8 mouse cellular contexts compared by ENCODE assay signal in the genomic region with DNA sequence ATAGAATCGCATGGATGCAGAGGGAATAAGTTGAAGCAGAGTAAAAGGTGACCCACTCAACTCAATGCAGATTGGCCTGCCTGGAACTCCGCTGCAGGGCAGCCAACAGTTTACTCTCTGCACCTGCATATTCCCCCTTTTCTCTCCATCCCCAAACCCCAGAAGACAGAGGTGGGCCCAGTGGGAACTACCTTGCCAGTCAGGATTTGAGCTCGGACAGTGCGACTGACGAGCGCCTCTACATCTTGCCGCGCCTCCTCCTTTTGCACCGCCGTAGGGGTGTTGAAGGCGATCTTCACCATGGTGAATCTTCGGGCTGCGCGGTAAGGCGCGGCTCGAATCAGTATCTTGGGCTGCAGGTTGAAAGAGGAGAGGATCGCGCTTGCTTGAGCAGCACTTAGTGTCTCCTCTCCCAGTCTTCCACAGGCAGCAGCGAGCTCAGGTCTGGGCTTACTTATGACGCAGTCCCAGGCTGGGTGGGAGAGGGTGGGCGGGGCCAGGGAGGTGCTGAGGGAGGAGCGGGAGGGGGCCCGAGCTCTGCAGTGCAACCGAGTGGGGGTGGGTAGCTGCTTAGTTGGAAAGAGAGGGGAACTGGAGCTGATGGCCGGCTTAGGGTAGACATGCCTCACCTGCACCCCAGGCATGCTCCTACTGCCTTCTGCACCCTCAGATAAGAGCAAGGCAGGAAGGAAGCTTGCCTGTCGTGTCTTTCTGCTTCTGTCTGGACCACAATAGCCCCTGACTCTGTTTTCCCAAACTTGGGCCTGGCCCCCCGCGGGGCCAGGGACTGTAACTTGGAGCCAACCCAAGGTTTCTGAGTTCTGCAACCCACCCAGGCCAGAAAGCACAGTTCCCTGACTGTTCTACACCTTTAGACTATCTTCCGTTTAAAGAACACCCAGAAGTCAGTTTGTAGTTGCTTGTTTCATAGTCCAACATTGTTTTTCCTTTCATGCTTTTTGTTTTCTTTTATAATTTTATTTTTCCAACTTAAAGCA. TPM values are rescaled to one million over a fixed set of nuclear protein-coding genes. Genes with fewer than 3 reads are reported as not detected.
DNase-seq lines count a peak whose midpoint lies in the region; ATAC-seq and TF ChIP-seq lines count a peak whose summit lies in the region.

TSS of gene Itm2a (minus strand) at position 462 of the 998 bp plus-strand sequence.

- peak within 1 kb of the TSS; percentile 46 for H3K4me2 ChIP-seq in embryonic facial prominence, embryonic 12.5 days (replicated peaks)
- H3K4me2 ChIP-seq in liver, embryonic 13.5 days, result peak within 1 kb of the TSS; percentile 64
- H3K4me2 ChIP-seq in neural tube, embryonic 11.5 days (ENCODE audit: low read depth), result peak within 1 kb of the TSS; percentile 60

- DNase-seq in spleen, postnatal 10 days (ENCODE audit: low spot score in 2 of 2), result peak; percentile 9 to 14
- no peak for DNase-seq in spleen, adult 12 weeks (ENCODE audit: low spot score)
- DNase-seq in heart, adult 9 months (ENCODE audit: low spot score in 2 of 2), result peak; percentile 4 to 7
- peak; percentile 38 for DNase-seq in kidney, postnatal 10 days
- DNase-seq in liver, embryonic 13.5 days, result no peak
- DNase-seq in neural tube, embryonic 11.5 days (ENCODE audit: low spot score), result peak; percentile 62
- peak; percentile 38 for DNase-seq in thymus, adult 2 months

- no peak for TF ChIP-seq POLR2A in thymus, adult 2 months (IDR thresholded peaks at IDR 0.05; ENCODE audit: control insufficient read depth, extremely low read depth, insufficient read depth, low read length, poor library complexity)

- peak within 1 kb of the TSS; percentile 51 for H3K4me3 ChIP-seq in embryonic facial prominence, embryonic 12.5 days
- H3K4me3 ChIP-seq in liver, embryonic 13.5 days (replicated peaks), result peak within 1 kb of the TSS; percentile 56
- H3K4me3 ChIP-seq in neural tube, embryonic 11.5 days (ENCODE audit: low read depth, low read length), result peak within 1 kb of the TSS; percentile 38
- peak within 1 kb of the TSS; percentile 81 for H3K4me3 ChIP-seq in thymus, adult 2 months (ENCODE audit: control insufficient read depth, insufficient read depth, low read length)

- no peaks in the 10 kb centered on the region for H3K9me3 ChIP-seq in embryonic facial prominence, embryonic 12.5 days
- H3K9me3 ChIP-seq in liver, embryonic 13.5 days (replicated peaks), result no peaks in the 10 kb centered on the region
- H3K9me3 ChIP-seq in neural tube, embryonic 11.5 days (ENCODE audit: control insufficient read depth, low read length), result no peaks in the 10 kb centered on the region

- H3K9ac ChIP-seq in embryonic facial prominence, embryonic 12.5 days, result peak within 1 kb of the TSS; percentile 60
- peak within 1 kb of the TSS; percentile 51 for H3K9ac ChIP-seq in liver, embryonic 13.5 days
- peak within 1 kb of the TSS; percentile 39 for H3K9ac ChIP-seq in neural tube, embryonic 11.5 days (ENCODE audit: low read length)

- peak; percentile 97 for ATAC-seq in embryonic facial prominence, embryonic 12.5 days (ENCODE audit: insufficient number of reproducible peaks, insufficient read depth, low FRiP score, low TSS enrichment)
- ATAC-seq in liver, embryonic 13.5 days (ENCODE audit: low read depth), result peak; percentile 88
- ATAC-seq in neural tube, embryonic 11.5 days (ENCODE audit: insufficient read depth, low FRiP score, low TSS enrichment), result peak; percentile 88

- 23% methylated on average over 30 of the region's 30 CpGs for WGBS in embryonic facial prominence, embryonic 12.5 days
- 10% methylated on average over 30 of the region's 30 CpGs for WGBS in liver, embryonic 13.5 days (ENCODE audit: insufficient replicate concordance)
- WGBS in neural tube, embryonic 11.5 days, result 23% methylated on average over 28 of the region's 30 CpGs
- WGBS in thymus, adult 2 months, result 4% methylated on average over 28 of the region's 30 CpGs

- no peaks in the 10 kb centered on the region for H3K4me1 ChIP-seq in embryonic facial prominence, embryonic 12.5 days
- H3K4me1 ChIP-seq in liver, embryonic 13.5 days (replicated peaks), result no peaks in the 10 kb centered on the region
- no peaks in the 10 kb centered on the region for H3K4me1 ChIP-seq in neural tube, embryonic 11.5 days (ENCODE audit: control insufficient read depth, insufficient read depth, low read length)
- H3K4me1 ChIP-seq in thymus, adult 2 months (replicated peaks; ENCODE audit: control insufficient read depth, insufficient read depth, low read length), result peaks cover 3% of the 10 kb centered on the region; the same call in 1 of the 2 replicates

- no peaks in the 10 kb centered on the region for H3K27me3 ChIP-seq in embryonic facial prominence, embryonic 12.5 days
- no peaks in the 10 kb centered on the region for H3K27me3 ChIP-seq in liver, embryonic 13.5 days
- H3K27me3 ChIP-seq in neural tube, embryonic 11.5 days (ENCODE audit: control insufficient read depth, insufficient read depth, low read length), result no peaks in the 10 kb centered on the region
- H3K27me3 ChIP-seq in thymus, adult 2 months (ENCODE audit: control insufficient read depth, insufficient read depth, low read length), result no peaks in the 10 kb centered on the region

- no peaks in the 10 kb centered on the region for H3K36me3 ChIP-seq in embryonic facial prominence, embryonic 12.5 days
- H3K36me3 ChIP-seq in liver, embryonic 13.5 days, result no peaks in the 10 kb centered on the region
- no peaks in the 10 kb centered on the region for H3K36me3 ChIP-seq in neural tube, embryonic 11.5 days (ENCODE audit: control insufficient read depth, insufficient read depth, low read length)
- no peaks in the 10 kb centered on the region for H3K36me3 ChIP-seq in thymus, adult 2 months (ENCODE audit: control insufficient read depth, insufficient read depth, low read length)

- no peak for TF ChIP-seq CTCF in thymus, adult 2 months (IDR thresholded peaks at IDR 0.05; ENCODE audit: borderline replicate concordance, control insufficient read depth, extremely low read depth, insufficient read depth, low read length, poor library complexity)

- H3K27ac ChIP-seq in embryonic facial prominence, embryonic 12.5 days, result peak within 1 kb of the TSS; percentile 86
- H3K27ac ChIP-seq in liver, embryonic 13.5 days, result no peak within 1 kb of the TSS
- H3K27ac ChIP-seq in neural tube, embryonic 11.5 days (ENCODE audit: low read depth, low read length), result no peak within 1 kb of the TSS
- H3K27ac ChIP-seq in thymus, adult 2 months (ENCODE audit: control insufficient read depth, insufficient read depth, low read length), result peak within 1 kb of the TSS; percentile 4

RNA-seq across cellular contexts. Expression of gene Itm2a, which starts in this region (rescaled TPM):
- polyA plus RNA-seq in embryonic facial prominence, embryonic 12.5 days (2016; fragmentation: Nextera tagmentation; extraction: Ambion mirVana), result 715 and 735 TPM in 2 replicates
- 223 and 263 TPM in 2 replicates for polyA plus RNA-seq in liver, embryonic 13.5 days (2015; fragmentation: Nextera tagmentation; extraction: Ambion mirVana)
- polyA plus RNA-seq in neural tube, embryonic 11.5 days (2014; fragmentation: Nextera tagmentation; extraction: Ambion mirVana), result 225 and 260 TPM in 2 replicates
- 98.5 and 100 TPM in 2 replicates for polyA plus RNA-seq in thymus, adult 2 months (2012; rRNA removed)

Comparison
In these comparisons a context has a peak if more than half of its experiments do, and no peak if none do; other contexts are left out.
1. DNase-seq: peak in spleen, postnatal 10 days (2 of 2), heart, adult 9 months (2 of 2), kidney, postnatal 10 days (single experiment), neural tube, embryonic 11.5 days (single experiment) and thymus, adult 2 months (single experiment); none in spleen, adult 12 weeks (single experiment) and liver, embryonic 13.5 days (single experiment).
2. H3K27ac ChIP-seq: peak in embryonic facial prominence, embryonic 12.5 days (single experiment) and thymus, adult 2 months (single experiment); none in liver, embryonic 13.5 days (single experiment) and neural tube, embryonic 11.5 days (single experiment).
3. Peak in every context shown above with its lines, with median percentiles within 50 percentile points of each other: ATAC-seq, H3K4me2 ChIP-seq, H3K4me3 ChIP-seq and H3K9ac ChIP-seq.